Mouse (Mus musculus): Measurements from ENCODE around the gene Otulin.
A peak's percentile ranks its signal among the peaks of the same experiment; 100 is the strongest.

The Otulin gene

GRCm38 (mm10) chr15:27657866-27658265, 27.4 kb upstream of the Otulin start:
- DNase-seq (ENCODE audit: low spot score in 2 of 2): no peak

GRCm38 (mm10) chr15:27656626-27657025, 26.1 kb upstream of the Otulin start:
- no peak for DNase-seq (ENCODE audit: low spot score in 2 of 2)

- DNase-seq (ENCODE audit: low spot score in 2 of 2): no peak
Observed at GRCm38 (mm10) chr15:27655015-27655414, 24.5 kb upstream of the Otulin start.

- DNase-seq (ENCODE audit: low spot score in 2 of 2): no peak
Observed at GRCm38 (mm10) chr15:27647686-27648085, 17.2 kb upstream of the Otulin start.

- no peak for DNase-seq (ENCODE audit: low spot score in 2 of 2)
Observed at GRCm38 (mm10) chr15:27646665-27647064, 16.2 kb upstream of the Otulin start.

GRCm38 (mm10) chr15:27645250-27645649, 14.8 kb upstream of the Otulin start:
- DNase-seq (ENCODE audit: low spot score in 2 of 2): no peak

GRCm38 (mm10) chr15:27642895-27643294, 12.4 kb upstream of the Otulin start:
- peak in 1 of 2 experiments; percentile 45 for DNase-seq (ENCODE audit: low spot score in 2 of 2)

- DNase-seq (ENCODE audit: low spot score in 2 of 2): no peak
Observed at GRCm38 (mm10) chr15:27641171-27641570, 10.7 kb upstream of the Otulin start.

GRCm38 (mm10) chr15:27633941-27634900, 3.7 kb upstream of the Otulin start:
- DNase-seq (ENCODE audit: low spot score in 2 of 2): peak in 1 of 2 experiments; percentile 14

- DNase-seq (ENCODE audit: low spot score in 2 of 2): peak; percentile 5 to 18
Observed at GRCm38 (mm10) chr15:27629800-27630600, 493 bp downstream of the Otulin start.

GRCm38 (mm10) chr15:27629046-27629445, 1.4 kb downstream of the Otulin start:
- no peak for DNase-seq (ENCODE audit: low spot score in 2 of 2)

GRCm38 (mm10) chr15:27627794-27628193, 2.7 kb downstream of the Otulin start:
- no peak for DNase-seq (ENCODE audit: low spot score in 2 of 2)

GRCm38 (mm10) chr15:27626314-27626713, 4.2 kb downstream of the Otulin start:
- DNase-seq (ENCODE audit: low spot score in 2 of 2): no peak

GRCm38 (mm10) chr15:27625890-27626255, 4.6 kb downstream of the Otulin start:
- no peak for DNase-seq (ENCODE audit: low spot score in 2 of 2)

- no peak for DNase-seq (ENCODE audit: low spot score in 2 of 2)
Observed at GRCm38 (mm10) chr15:27625014-27625889, 5.2 kb downstream of the Otulin start.

- no peak for DNase-seq (ENCODE audit: low spot score in 2 of 2)
Observed at GRCm38 (mm10) chr15:27623286-27623685, 7.2 kb downstream of the Otulin start.

- DNase-seq (ENCODE audit: low spot score in 2 of 2): no peak
Observed at GRCm38 (mm10) chr15:27620475-27621185, 9.9 kb downstream of the Otulin start.

GRCm38 (mm10) chr15:27619683-27620082, 10.8 kb downstream of the Otulin start:
- DNase-seq (ENCODE audit: low spot score in 2 of 2): no peak

GRCm38 (mm10) chr15:27618778-27619533, 11.5 kb downstream of the Otulin start:
- no peak for DNase-seq (ENCODE audit: low spot score in 2 of 2)

GRCm38 (mm10) chr15:27617227-27617626, 13.3 kb downstream of the Otulin start:
- no peak for DNase-seq (ENCODE audit: low spot score in 2 of 2)
